In genomic region chr9:105763625-105764024, GRCm38 (mm10) we compare ENCODE assay signal across 25 mouse cellular contexts.
"Had no signal": no experiment of that assay in that cellular context is flagged by ENCODE, and none has a peak within 500 bp of the region (broad histone marks: within the 10 kb centered on the region; RNA-seq: fewer than 3 reads in every experiment).

No protein-coding gene starts in this region.

- H3K27me3 ChIP-seq: heart, embryonic 12.5 days; hindbrain, embryonic 13.5 days; hindbrain, embryonic 15.5 days; kidney, embryonic 15.5 days; limb, embryonic 12.5 days had no signal

- H3K27ac ChIP-seq: gastrocnemius, adult 2 months; heart, embryonic 10.5 days; hindbrain, embryonic 13.5 days; hindbrain, embryonic 15.5 days; hindbrain, postnatal 0 days; kidney, embryonic 15.5 days; kidney, postnatal 0 days; limb, embryonic 12.5 days had no signal

- H3K9ac ChIP-seq: heart, embryonic 12.5 days; hindbrain, embryonic 13.5 days; hindbrain, embryonic 15.5 days; kidney, embryonic 15.5 days; limb, embryonic 12.5 days had no signal

- H3K9me3 ChIP-seq: heart, embryonic 10.5 days; heart, embryonic 12.5 days; hindbrain, embryonic 13.5 days; hindbrain, embryonic 15.5 days; kidney, embryonic 15.5 days; limb, embryonic 12.5 days had no signal

- H3K4me1 ChIP-seq: heart, embryonic 10.5 days; hindbrain, embryonic 13.5 days; hindbrain, embryonic 15.5 days had no signal

- H3K36me3 ChIP-seq: heart, embryonic 10.5 days; heart, embryonic 12.5 days; hindbrain, embryonic 13.5 days; hindbrain, embryonic 15.5 days; kidney, embryonic 15.5 days; limb, embryonic 12.5 days had no signal

- H3K4me3 ChIP-seq: gastrocnemius, adult 2 months; heart, embryonic 10.5 days; heart, embryonic 12.5 days; hindbrain, embryonic 13.5 days; hindbrain, embryonic 15.5 days; kidney, embryonic 15.5 days; limb, embryonic 12.5 days had no signal

- H3K4me2 ChIP-seq: heart, embryonic 12.5 days; hindbrain, embryonic 13.5 days; hindbrain, embryonic 15.5 days; kidney, embryonic 15.5 days; limb, embryonic 12.5 days; liver, embryonic 11.5 days had no signal

- ATAC-seq: hindbrain, postnatal 0 days; intestine, embryonic 16.5 days had no signal

- DNase-seq: gastrocnemius, adult 2 months; gastrocnemius, postnatal 10 days; gastrocnemius, postnatal 25 days; heart, adult 18-20 months; heart, postnatal 10 days; heart, postnatal 36 days; kidney, adult 11 months; kidney, adult 2 months; kidney, adult 9 months; kidney, postnatal 14 days; kidney, postnatal 36 days; layer of hippocampus, adult 9-11 months; layer of hippocampus, postnatal 36 days; left cerebral cortex, postnatal 4 days; liver had no signal
